Mouse (Mus musculus): ENCODE results near the gene Ppard.

GRCm38 (mm10) chr17:28277721-28278120 is 45.2 kb downstream of the Ppard start:
- TF ChIP-seq GATA1 (IDR thresholded peaks at IDR 0.05; ENCODE audit: low read length) (no peak), TAL1 (IDR thresholded peaks at IDR 0.05; ENCODE audit: low read length) (no peak)

All from erythroblast, embryonic 14.5 days (primary cell).